Comparison of ENCODE assay signal across 28 mouse cellular contexts in genomic region chr6:43471556-43471955, GRCm38 (mm10).
"Had no signal": no experiment of that assay in that cellular context is flagged by ENCODE, and none has a peak within 500 bp of the region (broad histone marks: within the 10 kb centered on the region; RNA-seq: fewer than 3 reads in every experiment).

No protein-coding gene starts in this region.

- H3K36me3 ChIP-seq: heart, embryonic 10.5 days; heart, embryonic 12.5 days; hindbrain, embryonic 10.5 days; hindbrain, embryonic 12.5 days; intestine, embryonic 15.5 days; kidney, embryonic 15.5 days; limb, embryonic 13.5 days; limb, embryonic 15.5 days; liver, embryonic 12.5 days had no signal

- H3K4me1 ChIP-seq: heart, embryonic 10.5 days; heart, embryonic 12.5 days; hindbrain, embryonic 10.5 days; hindbrain, embryonic 12.5 days; intestine, embryonic 15.5 days; limb, embryonic 13.5 days; limb, embryonic 15.5 days; liver, embryonic 12.5 days had no signal

- H3K27me3 ChIP-seq: heart, embryonic 12.5 days; hindbrain, embryonic 12.5 days; intestine, embryonic 15.5 days; kidney, embryonic 15.5 days; limb, embryonic 13.5 days; limb, embryonic 15.5 days; liver, embryonic 12.5 days had no signal

- DNase-seq: gastrocnemius, adult 2 months; gastrocnemius, postnatal 10 days; gastrocnemius, postnatal 25 days; heart, adult 18-20 months; heart, postnatal 10 days; heart, postnatal 4 days; kidney, adult 18-20 months; kidney, adult 9 months; kidney, postnatal 14 days; kidney, postnatal 36 days; layer of hippocampus, adult 9-11 months; layer of hippocampus, postnatal 36 days; left cerebral cortex, postnatal 4 days had no signal

- H3K27ac ChIP-seq: gastrocnemius, adult 2 months; heart, embryonic 10.5 days; hindbrain, embryonic 10.5 days; hindbrain, embryonic 12.5 days; hindbrain, embryonic 14.5 days; intestine, embryonic 15.5 days; kidney, embryonic 15.5 days; kidney, postnatal 0 days; limb, embryonic 13.5 days; limb, embryonic 15.5 days; liver, embryonic 12.5 days; liver, embryonic 14.5 days had no signal

- H3K4me2 ChIP-seq: heart, embryonic 12.5 days; hindbrain, embryonic 12.5 days; hindbrain, embryonic 14.5 days; intestine, embryonic 15.5 days; kidney, embryonic 15.5 days; limb, embryonic 13.5 days; limb, embryonic 15.5 days; liver, embryonic 12.5 days had no signal

- H3K9me3 ChIP-seq: heart, embryonic 10.5 days; heart, embryonic 12.5 days; hindbrain, embryonic 10.5 days; hindbrain, embryonic 12.5 days; intestine, embryonic 15.5 days; kidney, embryonic 15.5 days; limb, embryonic 13.5 days; limb, embryonic 15.5 days; liver, embryonic 12.5 days had no signal

- H3K4me3 ChIP-seq: gastrocnemius, adult 2 months; heart, embryonic 10.5 days; heart, embryonic 12.5 days; hindbrain, embryonic 10.5 days; hindbrain, embryonic 12.5 days; intestine, embryonic 15.5 days; kidney, embryonic 15.5 days; limb, embryonic 13.5 days; limb, embryonic 15.5 days; liver, embryonic 12.5 days had no signal

- H3K9ac ChIP-seq: heart, embryonic 12.5 days; hindbrain, embryonic 12.5 days; hindbrain, embryonic 14.5 days; intestine, embryonic 15.5 days; kidney, embryonic 15.5 days; limb, embryonic 13.5 days; limb, embryonic 15.5 days; liver, embryonic 12.5 days; liver, embryonic 14.5 days had no signal

- ATAC-seq: hindbrain, embryonic 16.5 days; inflammation-experienced regulatory T-cells, adult 6 months; intestine, embryonic 15.5 days; intestine, postnatal 0 days; liver, embryonic 12.5 days had no signal
